Mouse (Mus musculus) cerebellum, adult 2 months (tissue): ENCODE measurements at regions not wholly inside any gene's neighbourhood (a gene's known extent, or its start where the extent isn't known, plus 50 kb on each side); places are given as distances from the start of the nearest gene placed in this dataset.

Experiments
- DNase-seq, 2 experiments: peaks; one replicate each; pipeline ENCODE4 v3.0.0; 2021
- H3K27ac ChIP-seq: fragments of 200-500 bp; 2 replicates; pipeline ENCODE4 v1.5.1; 2012; ENCODE audit warnings: low read length, control low read depth, inconsistent platforms; ENCODE audit not compliant: insufficient read depth
- H3K27me3 ChIP-seq: fragments of 200-500 bp; 2 replicates; pipeline ENCODE4 v1.6.1; 2012; ENCODE audit warnings: inconsistent platforms, mild to moderate bottlenecking, low read length, moderate library complexity; ENCODE audit not compliant: control insufficient read depth, insufficient read depth
- H3K4me1 ChIP-seq: fragments of 200-500 bp; 2 replicates; pipeline ENCODE4 v1.6.1; 2011; ENCODE audit warnings: low read length; ENCODE audit not compliant: control insufficient read depth, insufficient read depth
- H3K4me3 ChIP-seq: fragments of 200-500 bp; replicated peaks from 2 replicates; pipeline ENCODE3; 2011; ENCODE audit warnings: mild to moderate bottlenecking, low read depth, low read length, control low read depth; ENCODE audit not compliant: insufficient read depth
- CTCF ChIP-seq: fragments of 200-500 bp; IDR thresholded peaks from 2 replicates; pipeline ENCODE4 v1.5.1; 2011; ENCODE audit warnings: low read depth, mild to moderate bottlenecking, control low read depth, low read length, moderate library complexity, borderline replicate concordance; ENCODE audit not compliant: insufficient read depth
- POLR2A ChIP-seq: fragments of 200-500 bp; IDR thresholded peaks from 2 replicates; pipeline ENCODE4 v1.6.1; 2011; ENCODE audit warnings: low read length, control low read depth, borderline replicate concordance; ENCODE audit not compliant: insufficient read depth
- WGBS: fragments of 180-500 bp; shearing (Covaris S2); methylation state at CpG from one replicate; pipeline ENCODE4 v1.1.7; 2018; 5-methylcytosine and 5-hydroxymethylcytosine counted together

DNA sequence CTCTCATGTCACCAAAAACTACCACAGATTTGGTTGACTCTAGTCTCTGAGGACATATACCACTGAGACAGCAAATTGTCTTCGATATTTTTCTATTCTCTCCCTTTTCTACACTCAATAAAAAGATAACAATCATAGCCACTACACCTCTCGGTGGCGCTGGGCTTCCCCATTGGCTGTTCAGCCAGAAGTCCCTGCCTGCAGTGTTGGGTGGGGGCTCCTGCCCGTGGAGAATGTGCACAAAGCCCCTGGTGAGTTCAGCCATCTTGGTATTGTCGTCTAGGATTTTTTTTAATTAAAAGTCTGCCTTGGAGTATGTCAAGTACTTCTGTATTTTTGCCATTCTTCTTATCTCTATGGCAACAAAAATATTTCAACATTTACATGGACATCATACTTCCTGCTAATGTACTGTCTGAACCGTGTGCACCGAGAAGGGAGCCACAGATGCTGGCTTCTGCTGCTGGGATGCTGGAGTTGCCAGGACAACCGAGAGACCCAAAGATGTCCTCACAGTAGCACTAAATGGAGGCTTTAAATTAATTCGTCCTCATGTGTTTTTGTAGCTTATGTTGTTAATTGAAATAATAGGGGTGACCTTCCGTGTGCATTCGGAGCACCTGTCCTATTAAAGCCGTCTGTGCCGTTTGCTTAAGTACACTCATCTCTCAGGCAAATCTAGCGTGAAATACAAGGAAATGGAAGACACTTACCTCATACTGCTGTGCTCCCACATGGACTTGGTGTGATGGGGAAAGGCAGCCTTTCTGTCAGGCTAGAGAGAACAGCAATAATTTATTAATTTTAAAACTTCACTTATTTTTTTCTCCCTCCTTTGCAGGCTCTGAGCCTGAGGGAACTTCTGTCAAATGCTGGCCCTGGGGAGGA, 199.7 kb upstream of the A230072I06Rik start:
- no peak for DNase-seq
- no peaks in the 10 kb centered on the region for H3K27me3 ChIP-seq
- 50% methylated on average over 14 of the region's 14 CpGs for WGBS
- no peak overlapping the region for H3K27ac ChIP-seq
- no peaks in the 10 kb centered on the region for H3K4me1 ChIP-seq
- H3K4me3 ChIP-seq = no peak overlapping the region
- TF ChIP-seq CTCF (no peak), POLR2A (no peak)

DNA sequence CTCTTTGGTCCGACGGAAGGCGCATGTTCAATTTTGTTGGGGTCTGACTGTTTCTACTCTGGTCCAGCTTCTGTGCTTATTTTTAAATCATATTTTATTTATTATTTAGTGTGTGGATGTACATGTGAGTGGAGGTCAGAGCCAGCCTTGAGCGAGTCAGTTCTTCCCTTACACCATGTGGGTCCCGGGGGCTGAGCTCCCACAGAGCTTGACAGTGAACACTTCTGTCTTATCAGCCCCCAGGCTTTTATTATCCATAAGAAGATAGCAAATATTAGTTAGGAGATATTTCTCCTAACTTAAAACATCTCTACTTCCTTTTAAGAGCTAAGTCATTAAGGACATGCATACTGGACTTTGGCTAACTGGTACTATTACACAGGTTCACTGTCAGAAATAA, 197.1 kb upstream of the A230072I06Rik start:
- WGBS = 95% methylated on average over 5 of the region's 5 CpGs
- Histone ChIP-seq H3K27ac (no peak overlapping the region), H3K4me3 (no peak overlapping the region), H3K4me1 (no peaks in the 10 kb centered on the region), H3K27me3 (no peaks in the 10 kb centered on the region)
- DNase-seq = no peak
- TF ChIP-seq CTCF (no peak), POLR2A (no peak)

DNA sequence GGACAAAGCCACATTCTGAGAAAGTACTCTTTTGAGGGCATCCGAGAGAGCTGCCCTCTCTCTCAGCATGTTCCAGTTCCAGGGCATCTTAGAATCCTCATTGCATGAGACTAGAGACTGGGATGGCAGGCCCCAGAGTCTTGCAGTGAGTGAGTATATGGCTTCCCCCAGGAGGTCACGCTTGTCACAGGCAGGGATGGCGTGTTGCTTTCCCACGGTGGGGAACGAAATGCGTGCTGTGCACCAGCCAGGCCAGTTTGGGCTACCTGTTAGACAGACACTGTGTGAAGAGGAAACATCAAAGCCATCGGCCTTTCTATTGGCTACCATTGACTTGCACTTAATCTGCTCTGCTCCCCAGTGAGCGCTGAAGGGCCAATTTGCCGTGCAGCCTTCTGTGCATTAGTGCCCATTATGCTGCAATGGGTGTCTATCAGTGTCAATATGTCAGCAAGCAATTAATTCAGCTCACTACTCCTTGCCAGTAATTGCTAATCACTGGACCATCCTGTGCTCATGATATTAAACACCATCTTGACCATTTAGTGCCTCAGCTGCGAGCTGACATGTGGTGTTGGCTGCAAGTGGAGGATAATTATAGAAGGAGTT, 191.3 kb upstream of the A230072I06Rik start:
- no peak for TF ChIP-seq CTCF
- TF ChIP-seq POLR2A = no peak
- Histone ChIP-seq H3K4me1 (no peaks in the 10 kb centered on the region), H3K27me3 (no peaks in the 10 kb centered on the region), H3K27ac (no peak overlapping the region), H3K4me3 (no peak overlapping the region)
- WGBS = 42% methylated on average over 10 of the region's 10 CpGs
- DNase-seq = no peak

DNA sequence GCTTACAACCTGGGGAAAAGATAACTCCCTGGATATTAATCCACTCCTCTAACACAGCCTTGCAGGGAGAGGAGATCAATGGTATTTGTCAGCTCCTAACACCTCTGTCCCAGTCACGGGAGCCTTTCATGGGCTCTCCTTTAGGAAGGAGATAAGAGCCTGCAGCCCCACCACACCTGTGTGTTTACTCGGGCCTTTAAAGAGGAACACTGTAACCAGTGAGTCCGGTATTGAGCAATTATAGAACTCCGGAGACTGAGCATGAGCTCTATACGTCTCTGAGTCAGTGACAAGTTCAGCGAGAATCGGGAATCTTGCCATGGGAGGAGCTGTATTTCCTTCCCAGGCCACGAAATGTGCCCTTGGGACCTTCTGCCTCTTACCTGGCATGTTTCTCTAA, 178.5 kb upstream of the A230072I06Rik start:
- Histone ChIP-seq H3K27ac (no peak overlapping the region), H3K4me3 (no peak overlapping the region), H3K27me3 (no peaks in the 10 kb centered on the region; the same call in 1 of the 2 replicates), H3K4me1 (no peaks in the 10 kb centered on the region)
- DNase-seq = no peak
- TF ChIP-seq CTCF (no peak), POLR2A (no peak)
- WGBS = 87% methylated on average over 8 of the region's 8 CpGs

DNA sequence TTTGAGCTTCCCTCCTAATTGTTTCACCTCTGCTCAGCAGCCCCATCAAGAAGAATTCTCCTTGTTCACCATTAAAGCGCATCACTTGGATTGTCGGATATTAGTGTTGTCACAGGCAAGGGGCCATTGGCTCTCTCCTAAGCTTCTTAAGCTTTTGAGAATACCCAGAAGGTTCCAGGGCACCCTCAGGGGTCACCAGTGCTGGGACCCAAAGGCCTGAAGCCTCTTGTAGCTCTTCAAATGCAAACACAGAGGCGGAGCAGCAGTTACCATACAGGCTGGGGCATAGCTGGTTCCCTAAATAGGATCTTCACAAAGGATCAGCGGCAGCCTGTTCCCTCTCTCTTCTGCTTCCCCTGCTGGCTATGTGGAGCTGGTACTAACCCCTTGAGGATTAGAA, 175.3 kb upstream of the A230072I06Rik start:
- WGBS = 81% methylated on average over 4 of the region's 4 CpGs
- Histone ChIP-seq H3K27ac (no peak overlapping the region), H3K4me1 (no peaks in the 10 kb centered on the region), H3K4me3 (no peak overlapping the region), H3K27me3 (no peaks in the 10 kb centered on the region; the same call in 1 of the 2 replicates)
- DNase-seq = no peak
- no peak for TF ChIP-seq POLR2A
- no peak for TF ChIP-seq CTCF

DNA sequence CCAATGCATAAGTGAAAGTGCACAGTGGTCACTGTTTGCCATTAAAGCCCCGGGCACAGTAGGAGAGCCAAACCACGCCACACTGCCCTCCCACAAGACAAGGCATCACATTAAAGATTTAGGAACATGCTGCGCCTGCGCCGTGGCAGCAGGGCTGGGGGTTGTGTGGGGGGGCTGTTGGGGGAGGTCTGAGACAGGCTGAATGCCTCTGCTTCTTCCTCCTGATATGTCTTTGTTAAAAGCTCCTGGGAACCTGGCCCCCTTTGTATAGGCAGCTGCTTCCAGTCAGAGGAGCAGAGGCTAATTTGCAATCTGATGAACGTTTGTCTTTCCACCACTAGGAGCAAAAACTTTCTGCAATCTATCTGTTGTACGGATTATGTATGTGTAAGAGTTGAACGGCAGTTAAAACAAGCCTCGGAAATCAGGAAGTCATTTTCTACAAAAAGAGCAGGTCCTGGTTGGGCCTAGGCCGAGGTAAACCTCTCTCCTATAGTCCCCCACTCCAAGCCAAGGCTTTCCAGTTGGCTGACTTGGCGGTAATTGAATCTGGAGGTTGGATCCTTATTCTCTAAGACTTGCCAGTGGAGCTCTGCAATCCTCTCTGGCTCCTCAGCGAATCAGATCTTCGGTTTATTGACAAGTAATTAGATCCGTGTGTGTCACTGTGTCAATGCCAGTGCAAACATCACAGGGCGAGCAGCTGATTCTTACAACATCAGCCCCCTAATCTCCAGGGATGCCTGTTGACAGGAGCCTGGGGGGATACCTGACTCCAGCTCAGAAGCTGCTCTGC, 173.3 kb upstream of the A230072I06Rik start:
- DNase-seq = no peak
- H3K4me3 ChIP-seq = no peak overlapping the region
- TF ChIP-seq POLR2A = no peak
- TF ChIP-seq CTCF = no peak
- no peak overlapping the region for H3K27ac ChIP-seq
- no peaks in the 10 kb centered on the region; the same call in 1 of the 2 replicates for H3K27me3 ChIP-seq
- 21% methylated on average over 15 of the region's 15 CpGs for WGBS
- no peaks in the 10 kb centered on the region for H3K4me1 ChIP-seq

DNA sequence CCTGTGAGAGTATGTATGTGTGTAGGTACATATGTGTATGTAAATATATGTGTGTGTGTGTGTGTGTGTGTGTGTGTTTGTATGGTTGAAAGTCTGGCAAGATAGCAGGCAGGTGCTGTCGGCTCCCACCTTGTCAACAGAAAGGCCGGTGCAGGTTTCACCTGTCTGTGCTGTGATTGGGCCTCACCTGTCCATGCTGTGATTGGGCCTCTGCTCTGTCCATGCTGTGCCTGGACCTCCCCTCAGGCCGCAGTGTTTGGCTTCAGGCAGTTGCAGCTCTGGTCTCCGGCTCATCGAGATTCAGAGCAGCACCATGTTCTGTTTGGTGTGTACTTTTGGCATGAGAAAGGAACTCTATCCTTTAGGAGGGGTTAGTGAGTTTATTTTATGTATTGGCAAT, 170.0 kb upstream of the A230072I06Rik start:
- 87% methylated on average over 5 of the region's 5 CpGs for WGBS
- no peak overlapping the region for H3K27ac ChIP-seq
- no peak for TF ChIP-seq CTCF
- H3K27me3 ChIP-seq = no peaks in the 10 kb centered on the region; the same call in 1 of the 2 replicates
- DNase-seq = no peak
- H3K4me3 ChIP-seq = no peak overlapping the region
- H3K4me1 ChIP-seq = no peaks in the 10 kb centered on the region

DNA sequence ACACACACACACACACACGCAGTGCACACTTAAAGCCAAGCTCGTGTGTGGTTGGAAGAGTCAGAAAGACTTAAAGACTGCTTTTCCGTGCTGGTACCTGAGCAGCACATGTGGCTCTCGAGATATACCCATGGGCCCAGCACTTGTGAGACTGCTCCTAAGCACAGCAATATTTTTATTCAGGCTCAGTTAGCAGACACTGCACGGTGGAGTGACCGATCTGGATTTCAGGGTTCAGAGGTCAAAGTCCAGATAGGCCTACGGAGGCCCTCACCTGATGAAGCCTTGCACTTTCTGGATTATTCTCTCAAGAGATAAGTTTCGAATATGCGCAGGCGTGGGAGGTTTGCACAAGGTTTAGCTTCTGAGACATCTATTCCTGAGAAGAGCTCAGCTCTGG, 167.0 kb upstream of the A230072I06Rik start:
- TF ChIP-seq CTCF = no peak
- no peak for TF ChIP-seq POLR2A
- no peaks in the 10 kb centered on the region for H3K4me1 ChIP-seq
- H3K4me3 ChIP-seq = no peak overlapping the region
- no peak overlapping the region for H3K27ac ChIP-seq
- DNase-seq = no peak
- H3K27me3 ChIP-seq = no peaks in the 10 kb centered on the region; the same call in 1 of the 2 replicates
- WGBS = 85% methylated on average over 10 of the region's 10 CpGs
